Mouse (Mus musculus): ENCODE results near the gene BC004004.

The BC004004 gene

GRCm38 (mm10) chr17:29323625-29324024 is 55.0 kb downstream of the BC004004 start:
- DNase-seq (ENCODE audit: low spot score) = no peak

- no peak for DNase-seq (ENCODE audit: low spot score)
Measured at GRCm38 (mm10) chr17:29325831-29326230, 57.2 kb downstream of the BC004004 start.

- DNase-seq (ENCODE audit: low spot score) = no peak
Measured at GRCm38 (mm10) chr17:29326531-29327529, 58.2 kb downstream of the BC004004 start.

- DNase-seq (ENCODE audit: low spot score) = no peak
Measured at GRCm38 (mm10) chr17:29327691-29328090, 59.1 kb downstream of the BC004004 start.

GRCm38 (mm10) chr17:29330221-29330620 is 61.6 kb downstream of the BC004004 start:
- DNase-seq (ENCODE audit: low spot score) = no peak

DNA sequence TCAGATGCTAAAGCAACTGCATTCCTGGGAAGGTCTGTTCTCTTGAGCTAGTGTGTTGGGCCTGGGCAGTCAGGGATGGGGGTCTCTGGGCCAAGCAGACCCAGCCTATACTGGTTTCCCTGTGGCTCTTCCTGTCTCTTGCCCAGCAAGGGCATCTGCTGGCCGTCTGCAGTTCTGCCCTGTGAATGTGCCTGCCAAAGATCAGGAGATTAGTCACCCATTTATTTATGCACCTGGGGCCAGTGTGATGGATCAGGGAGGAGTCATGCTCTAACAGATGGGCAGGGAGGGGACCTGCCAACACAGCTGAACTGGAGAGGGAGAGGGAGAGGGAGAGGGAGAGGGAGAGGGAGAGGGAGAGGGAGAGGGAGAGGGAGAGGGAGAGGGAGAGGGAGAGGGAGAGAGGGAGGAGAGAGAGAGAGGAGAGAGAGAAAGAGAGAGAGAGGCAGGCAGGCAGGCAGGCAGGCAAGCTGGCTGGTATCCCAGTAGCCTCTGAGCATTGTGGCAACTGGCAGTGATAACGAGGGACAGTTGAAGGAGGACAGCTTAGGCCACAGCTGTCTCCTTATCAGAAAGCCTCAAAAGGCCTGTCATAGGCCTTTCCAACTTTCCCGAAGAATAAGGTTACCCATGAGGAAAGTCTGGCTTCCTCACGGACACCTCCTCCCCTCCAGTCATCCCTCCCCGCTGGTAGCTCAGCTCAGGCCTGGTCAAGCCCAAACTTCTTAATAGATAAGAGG is 62.3 kb downstream of the BC004004 start:
- DNase-seq (ENCODE audit: low spot score) = peak; percentile 56

DNA sequence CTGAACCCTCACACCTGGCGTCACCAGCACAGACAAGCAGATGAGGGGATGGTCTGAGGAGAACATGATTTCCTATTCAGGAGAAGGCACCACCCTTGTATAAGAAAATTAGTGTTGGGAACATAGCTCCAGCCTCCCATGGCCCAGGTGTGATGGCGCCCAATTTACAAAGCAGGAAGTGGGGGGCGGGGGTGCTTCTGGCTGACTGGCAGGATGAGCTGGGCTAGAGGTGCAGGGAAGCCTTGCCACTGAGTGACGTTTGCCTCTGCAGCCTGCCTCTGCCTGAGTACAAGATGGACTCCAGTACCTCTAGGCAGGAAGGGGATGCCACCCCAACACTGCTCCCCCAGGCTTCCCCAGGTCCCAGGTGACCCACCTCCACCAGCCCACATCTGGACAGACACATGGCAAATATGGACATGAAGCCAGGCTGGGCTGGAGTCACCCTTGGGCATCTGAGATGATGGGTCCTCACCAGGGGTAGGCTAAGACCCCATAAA is 63.6 kb downstream of the BC004004 start:
- no peak for DNase-seq (ENCODE audit: low spot score)

GRCm38 (mm10) chr17:29336266-29336990 is 67.8 kb downstream of the BC004004 start:
- peak; percentile 65 for DNase-seq (ENCODE audit: low spot score)

GRCm38 (mm10) chr17:29337979-29338823 is 69.6 kb downstream of the BC004004 start:
- DNase-seq (ENCODE audit: low spot score) = no peak

GRCm38 (mm10) chr17:29339170-29339768 is 70.7 kb downstream of the BC004004 start:
- DNase-seq (ENCODE audit: low spot score) = peak; percentile 50

DNA sequence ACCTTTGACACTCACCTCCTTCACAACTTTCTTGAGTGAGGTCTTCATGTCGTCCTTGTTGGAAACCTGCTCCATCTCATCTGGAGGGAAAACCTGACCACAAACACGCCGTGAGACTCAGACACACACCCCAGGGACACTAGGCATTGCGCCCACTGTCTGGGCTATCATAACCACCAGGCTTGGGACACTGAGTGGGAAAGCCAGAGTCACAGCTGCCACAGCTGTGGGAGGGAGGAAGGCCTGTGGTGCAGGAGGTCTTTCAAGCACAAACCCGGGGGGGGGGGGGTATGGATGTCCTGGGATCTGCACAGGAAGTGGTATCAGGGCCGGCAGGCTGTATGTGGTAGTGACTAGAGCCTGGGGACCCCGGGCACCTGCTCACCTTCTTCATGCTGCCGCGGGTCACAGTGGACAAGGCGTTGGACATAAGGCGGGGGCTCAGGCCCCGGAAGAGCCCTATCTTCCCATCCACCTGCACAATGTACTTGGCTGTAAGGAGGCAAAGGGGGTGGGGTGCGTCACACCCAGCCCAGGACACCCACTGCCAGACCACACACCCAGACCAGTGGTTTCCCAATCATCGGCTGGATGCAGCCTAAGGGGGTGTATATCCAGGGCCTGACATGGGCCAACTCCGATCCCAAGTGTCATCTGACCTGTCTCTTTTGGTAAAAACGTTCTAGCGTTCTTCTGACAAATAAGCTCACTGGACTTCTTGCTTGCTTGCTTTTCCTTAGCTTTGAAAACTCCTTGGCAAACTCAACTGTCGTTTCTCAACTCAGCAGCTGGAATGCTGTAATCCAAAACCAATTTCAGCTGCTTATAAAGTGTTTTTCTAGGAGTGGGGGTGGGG is 72.0 kb downstream of the BC004004 start:
- DNase-seq (ENCODE audit: low spot score) = peak; percentile 88

DNA sequence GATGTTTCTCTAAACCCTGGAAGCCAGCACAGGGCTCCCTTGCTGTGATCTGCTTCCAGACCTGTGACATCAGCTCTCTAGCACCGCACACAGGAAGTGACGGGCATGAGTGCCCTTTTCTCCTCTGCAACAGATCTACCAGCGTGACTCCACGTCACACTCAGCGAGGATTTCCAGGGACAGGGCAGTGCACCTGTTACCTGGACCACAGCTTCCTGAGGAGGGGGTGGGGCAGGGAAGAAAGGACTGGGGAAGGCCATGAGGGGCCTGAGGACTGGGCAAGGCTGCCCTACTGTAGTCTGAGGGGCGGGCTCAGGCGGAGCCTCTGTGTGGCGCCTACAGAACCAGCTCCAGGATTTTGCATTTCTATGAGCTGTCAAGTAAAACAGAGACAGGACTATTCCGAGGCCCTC is 73.0 kb downstream of the BC004004 start:
- peak; percentile 63 for DNase-seq (ENCODE audit: low spot score)

DNA sequence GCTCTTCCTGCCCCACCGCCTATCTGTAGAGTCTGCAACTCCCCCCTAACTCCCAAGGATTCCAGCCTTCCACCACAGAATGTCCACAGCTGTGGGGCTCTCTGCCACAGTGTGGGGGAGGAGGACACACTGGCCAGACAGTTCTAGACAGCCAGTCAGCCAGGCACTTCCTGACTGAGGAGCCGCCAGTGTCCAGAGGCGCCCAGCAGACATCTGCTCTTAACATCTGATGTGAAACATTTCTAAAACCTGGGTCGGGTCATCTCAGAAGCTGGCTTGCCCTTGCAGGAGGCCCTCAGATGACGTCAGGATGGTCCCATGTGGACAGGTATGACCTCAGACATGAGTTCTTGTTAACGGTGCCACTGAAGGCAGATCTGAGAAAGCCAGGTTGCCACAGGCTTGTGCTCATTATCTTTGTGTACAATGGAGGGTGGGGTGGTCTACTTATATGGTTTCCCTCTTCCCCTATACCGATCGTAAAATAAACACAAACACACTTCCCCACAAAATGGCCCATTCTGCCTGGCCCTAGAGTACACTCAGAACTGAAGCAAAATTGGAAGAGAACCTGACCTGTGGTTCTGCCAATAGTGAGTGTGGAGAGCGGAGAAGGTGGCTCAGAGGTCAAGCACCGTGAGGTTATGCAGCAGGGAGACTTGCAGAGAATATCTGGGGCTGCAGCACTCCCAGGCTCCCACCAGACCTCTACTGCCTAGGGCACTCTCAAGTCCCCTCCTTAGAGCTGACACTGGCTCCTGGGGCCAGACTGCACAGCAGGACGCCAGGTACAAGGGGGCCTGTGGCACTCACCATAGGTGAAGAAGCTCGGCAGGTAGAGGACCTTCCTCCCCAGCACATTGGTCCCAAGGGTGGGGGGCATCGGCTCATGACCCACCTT is 73.7 kb downstream of the BC004004 start:
- DNase-seq (ENCODE audit: low spot score) = peak; percentile 52

- peak; percentile 39 for DNase-seq (ENCODE audit: low spot score)
Measured at GRCm38 (mm10) chr17:29343241-29343640, 74.7 kb downstream of the BC004004 start.

GRCm38 (mm10) chr17:29345272-29345671 is 76.7 kb downstream of the BC004004 start:
- no peak for DNase-seq (ENCODE audit: low spot score)

GRCm38 (mm10) chr17:29346496-29347125 is 78.0 kb downstream of the BC004004 start:
- peak; percentile 42 for DNase-seq (ENCODE audit: low spot score)

- DNase-seq (ENCODE audit: low spot score) = no peak
Measured at GRCm38 (mm10) chr17:29347126-29347644, 78.6 kb downstream of the BC004004 start.

All from adipocyte (in vitro differentiated cells).